Mouse (Mus musculus): Measurements from ENCODE around the gene Igsf6.

Gene Igsf6

GRCm38 (mm10) chr7:121074281-121074680 lies at the start of gene Igsf6:
TSS of gene Igsf6 (minus strand) at chr7:121074572.
- peak in 1 of 2 experiments; percentile 18 for DNase-seq (ENCODE audit: low spot score in 2 of 2)

- DNase-seq (ENCODE audit: low spot score in 2 of 2), result peak; percentile 29 to 58
Observed at GRCm38 (mm10) chr7:121120143-121120818, 45.9 kb upstream of the Igsf6 start.

- DNase-seq (ENCODE audit: low spot score in 2 of 2), result no peak
Observed at GRCm38 (mm10) chr7:121111762-121112161, 37.4 kb upstream of the Igsf6 start.

GRCm38 (mm10) chr7:121111321-121111720 lies 36.9 kb upstream of the Igsf6 start:
- DNase-seq (ENCODE audit: low spot score in 2 of 2), result no peak

- no peak for DNase-seq (ENCODE audit: low spot score in 2 of 2)
Observed at GRCm38 (mm10) chr7:121107851-121108250, 33.5 kb upstream of the Igsf6 start.

- DNase-seq (ENCODE audit: low spot score in 2 of 2), result no peak
Observed at GRCm38 (mm10) chr7:121098614-121099389, 24.4 kb upstream of the Igsf6 start.

GRCm38 (mm10) chr7:121093026-121093425 lies 18.7 kb upstream of the Igsf6 start:
- DNase-seq (ENCODE audit: low spot score in 2 of 2), result no peak

GRCm38 (mm10) chr7:121090748-121091147 lies 16.4 kb upstream of the Igsf6 start:
- DNase-seq (ENCODE audit: low spot score in 2 of 2), result no peak

GRCm38 (mm10) chr7:121088745-121089144 lies 14.4 kb upstream of the Igsf6 start:
- DNase-seq (ENCODE audit: low spot score in 2 of 2), result no peak

GRCm38 (mm10) chr7:121085500-121085899 lies 11.1 kb upstream of the Igsf6 start:
- no peak for DNase-seq (ENCODE audit: low spot score in 2 of 2)

- no peak for DNase-seq (ENCODE audit: low spot score in 2 of 2)
Observed at GRCm38 (mm10) chr7:121084840-121085453, 10.6 kb upstream of the Igsf6 start.

- no peak for DNase-seq (ENCODE audit: low spot score in 2 of 2)
Observed at GRCm38 (mm10) chr7:121082949-121083513, 8.7 kb upstream of the Igsf6 start.

GRCm38 (mm10) chr7:121081816-121082215 lies 7.4 kb upstream of the Igsf6 start:
- no peak for DNase-seq (ENCODE audit: low spot score in 2 of 2)

- DNase-seq (ENCODE audit: low spot score in 2 of 2), result no peak
Observed at GRCm38 (mm10) chr7:121081350-121081749, 7.0 kb upstream of the Igsf6 start, which contains the start of gene Otoa. TSS of gene Otoa (plus strand) at chr7:121081650.

GRCm38 (mm10) chr7:121077829-121078228 lies 3.5 kb upstream of the Igsf6 start:
- DNase-seq (ENCODE audit: low spot score in 2 of 2), result peak; percentile 37 to 41

- no peak for DNase-seq (ENCODE audit: low spot score in 2 of 2)
Observed at GRCm38 (mm10) chr7:121077311-121077710, 2.9 kb upstream of the Igsf6 start.

- no peak for DNase-seq (ENCODE audit: low spot score in 2 of 2)
Observed at GRCm38 (mm10) chr7:121075416-121075815, 1.0 kb upstream of the Igsf6 start.

- DNase-seq (ENCODE audit: low spot score in 2 of 2), result no peak
Observed at GRCm38 (mm10) chr7:121074801-121075400, 529 bp upstream of the Igsf6 start.

GRCm38 (mm10) chr7:121072506-121072905 lies 1.9 kb downstream of the Igsf6 start:
- peak in 1 of 2 experiments; percentile 28 for DNase-seq (ENCODE audit: low spot score in 2 of 2)

GRCm38 (mm10) chr7:121071276-121071675 lies 3.1 kb downstream of the Igsf6 start:
- DNase-seq (ENCODE audit: low spot score in 2 of 2), result no peak

GRCm38 (mm10) chr7:121064309-121064708 lies 10.1 kb downstream of the Igsf6 start:
- peak in 1 of 2 experiments; percentile 19 for DNase-seq (ENCODE audit: low spot score in 2 of 2)

Measured in spleen, postnatal 36 days (tissue).